Mouse (Mus musculus) cortical plate, adult 2 months (tissue): ENCODE results near the gene Cluap1.

Experiments used
- CTCF ChIP-seq: fragments of 200-500 bp; IDR thresholded peaks from 2 replicates; pipeline ENCODE4 v1.5.1; 2011; ENCODE audit warnings: mild to moderate bottlenecking, control low read depth, low read length; ENCODE audit not compliant: insufficient read depth; ENCODE audit errors: extremely low read depth
- POLR2A ChIP-seq: fragments of 200-500 bp; IDR thresholded peaks from 2 replicates; pipeline ENCODE4 v1.6.1; 2011; ENCODE audit warnings: mild to moderate bottlenecking, low read length, control low read depth; ENCODE audit not compliant: insufficient read depth; ENCODE audit errors: extremely low read depth

DNA sequence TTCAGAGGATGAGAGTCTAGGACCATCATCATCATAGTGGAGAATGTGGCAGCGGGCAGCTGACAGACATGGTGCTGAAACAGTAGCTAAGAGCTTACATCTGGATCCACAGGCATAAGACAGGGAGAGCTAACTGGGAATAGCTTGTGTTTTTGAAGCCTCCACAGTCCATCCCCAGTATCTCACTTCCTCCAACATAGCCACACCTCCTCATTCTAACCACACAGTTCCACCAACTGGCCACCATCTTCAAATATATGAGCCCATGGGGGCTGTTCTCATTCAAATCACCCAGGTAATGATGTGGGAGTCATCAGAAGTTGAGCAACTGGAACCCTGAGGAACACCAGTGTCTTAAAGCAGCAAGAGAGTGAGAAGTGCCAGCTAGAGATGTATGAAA is 42.5 kb downstream of the Cluap1 start:
- TF ChIP-seq POLR2A (no peak), CTCF (no peak)
